Mouse (Mus musculus): ENCODE results near the gene Pja2. TPM values are rescaled to one million over a fixed set of nuclear protein-coding genes. Genes with fewer than 3 reads are reported as not detected.

The Pja2 gene
- polyA plus RNA-seq, 1 experiment = 15.5 TPM

DNA sequence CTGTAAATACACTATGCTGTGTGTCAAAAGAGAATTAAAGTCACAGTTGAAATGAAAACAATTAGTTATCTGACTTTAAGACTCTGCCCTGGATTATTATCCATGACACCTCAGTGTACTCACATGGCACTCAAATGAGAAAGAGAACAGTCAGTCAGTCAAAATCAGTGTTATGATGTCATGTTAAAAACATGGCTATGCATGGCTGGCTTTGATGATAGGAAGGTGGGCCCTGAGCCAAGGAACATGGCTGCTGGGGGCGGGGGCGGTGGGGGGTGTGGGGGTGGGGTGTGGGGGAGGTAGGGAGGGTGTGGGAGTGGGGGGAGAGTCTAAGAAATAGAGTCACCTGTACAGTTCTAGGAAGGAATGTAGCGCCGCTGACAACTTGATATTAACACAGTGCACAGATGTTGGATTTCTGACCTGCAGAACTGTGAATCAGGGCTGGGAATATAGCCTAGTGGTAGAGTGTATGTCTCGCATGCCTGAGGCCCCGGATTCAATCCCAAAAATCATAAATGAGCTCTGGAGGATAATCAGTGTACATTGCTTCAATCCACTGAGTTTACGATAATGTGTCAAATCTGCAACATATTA is 13.0 kb upstream of the Pja2 start:
- Histone ChIP-seq H3K4me1 (ENCODE audit: control insufficient read depth, insufficient read depth, low read length) (no peaks in the 10 kb centered on the region), H3K27me3 (replicated peaks; ENCODE audit: control insufficient read depth, insufficient read depth, low read length) (no peaks in the 10 kb centered on the region), H3K27ac (ENCODE audit: insufficient read depth, low read depth, low read length) (no peak overlapping the region), H3K4me3 (ENCODE audit: insufficient read depth, low read depth, low read length) (no peak overlapping the region), H3K36me3 (ENCODE audit: control insufficient read depth, insufficient read depth, low read length) (no peaks in the 10 kb centered on the region)
- TF ChIP-seq POLR2A (IDR thresholded peaks at IDR 0.05; ENCODE audit: low read depth, low read length) (no peak), CTCF (conservative IDR thresholded peaks at IDR 0.05; ENCODE audit: insufficient read depth, insufficient read length, low read depth, low read length) (no peak)
- DNase-seq = no peak
- WGBS = 68% methylated on average over 7 of the region's 7 CpGs

DNA sequence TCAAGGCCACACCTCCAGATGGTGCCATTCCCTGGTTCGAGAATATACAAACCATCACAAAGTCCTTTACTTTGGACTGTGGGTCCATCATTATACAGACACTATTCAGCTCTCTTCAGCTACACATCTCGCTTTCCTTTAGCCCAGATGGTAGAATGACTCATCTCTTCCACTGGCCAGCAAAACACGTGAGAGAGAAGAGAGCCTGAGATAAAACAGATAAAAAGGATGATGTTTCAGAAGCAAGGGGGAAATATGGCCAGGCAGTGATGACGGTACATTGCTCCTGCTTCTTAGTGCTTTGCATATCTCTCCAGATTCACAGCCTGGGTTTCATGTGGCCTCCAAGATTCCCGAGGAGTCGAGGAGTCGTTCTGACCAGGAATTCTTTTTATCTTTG is 10.0 kb upstream of the Pja2 start:
- H3K36me3 ChIP-seq (ENCODE audit: control insufficient read depth, insufficient read depth, low read length) = no peaks in the 10 kb centered on the region
- TF ChIP-seq CTCF (conservative IDR thresholded peaks at IDR 0.05; ENCODE audit: insufficient read depth, insufficient read length, low read depth, low read length) (no peak), POLR2A (IDR thresholded peaks at IDR 0.05; ENCODE audit: low read depth, low read length) (no peak)
- WGBS = 75% methylated on average over 7 of the region's 7 CpGs
- H3K27ac ChIP-seq (ENCODE audit: insufficient read depth, low read depth, low read length) = no peak overlapping the region
- H3K27me3 ChIP-seq (replicated peaks; ENCODE audit: control insufficient read depth, insufficient read depth, low read length) = no peaks in the 10 kb centered on the region
- H3K4me1 ChIP-seq (ENCODE audit: control insufficient read depth, insufficient read depth, low read length) = no peaks in the 10 kb centered on the region
- DNase-seq = no peak
- no peak overlapping the region for H3K4me3 ChIP-seq (ENCODE audit: insufficient read depth, low read depth, low read length)

DNA sequence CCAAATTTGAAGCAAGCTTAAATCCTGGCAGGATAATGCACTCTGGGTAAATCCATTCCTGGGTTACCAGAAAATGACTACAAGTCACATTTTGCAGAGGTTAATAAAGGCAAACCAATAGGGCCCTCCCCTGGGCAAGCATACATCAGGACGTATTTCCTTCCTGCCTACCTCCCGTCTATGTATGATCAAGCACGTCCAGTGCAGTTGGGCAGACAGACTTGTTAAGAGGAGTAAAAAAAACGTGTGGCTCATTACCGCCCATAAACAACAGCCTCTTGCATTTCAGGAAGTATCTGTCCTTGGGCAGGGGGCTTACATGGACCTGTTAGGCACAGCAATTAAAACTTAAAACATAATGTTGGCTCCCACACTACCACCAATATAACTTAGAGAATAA is 8.0 kb upstream of the Pja2 start:
- Histone ChIP-seq H3K27ac (ENCODE audit: insufficient read depth, low read depth, low read length) (no peak overlapping the region), H3K27me3 (replicated peaks; ENCODE audit: control insufficient read depth, insufficient read depth, low read length) (no peaks in the 10 kb centered on the region), H3K36me3 (ENCODE audit: control insufficient read depth, insufficient read depth, low read length) (no peaks in the 10 kb centered on the region), H3K4me3 (ENCODE audit: insufficient read depth, low read depth, low read length) (no peak overlapping the region), H3K4me1 (ENCODE audit: control insufficient read depth, insufficient read depth, low read length) (no peaks in the 10 kb centered on the region)
- 50% methylated on average over 5 of the region's 5 CpGs for WGBS
- TF ChIP-seq CTCF (conservative IDR thresholded peaks at IDR 0.05; ENCODE audit: insufficient read depth, insufficient read length, low read depth, low read length) (no peak), POLR2A (IDR thresholded peaks at IDR 0.05; ENCODE audit: low read depth, low read length) (no peak)
- DNase-seq = no peak

DNA sequence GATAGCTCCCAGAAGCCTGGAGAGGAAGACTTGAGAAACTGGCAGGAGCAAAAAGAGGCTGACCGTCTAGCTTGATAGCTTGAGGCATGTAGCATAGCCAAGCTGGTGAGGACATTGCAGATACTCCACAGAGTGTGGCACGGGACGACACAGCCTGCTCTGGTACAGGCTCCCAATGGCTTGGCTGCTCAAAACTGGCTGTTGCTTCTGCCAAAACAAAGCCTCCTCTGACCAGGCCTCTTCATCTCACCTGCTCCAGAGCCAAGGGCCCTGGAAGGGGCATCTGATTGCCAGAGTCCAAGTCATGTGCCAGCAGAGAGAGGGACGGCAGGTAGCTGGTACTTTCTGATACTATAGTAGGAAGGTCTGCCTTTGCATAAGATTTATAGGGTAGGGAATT is 5.5 kb upstream of the Pja2 start:
- WGBS = 79% methylated on average over 4 of the region's 4 CpGs
- no peak for TF ChIP-seq CTCF (conservative IDR thresholded peaks at IDR 0.05; ENCODE audit: insufficient read depth, insufficient read length, low read depth, low read length)
- no peak for TF ChIP-seq POLR2A (IDR thresholded peaks at IDR 0.05; ENCODE audit: low read depth, low read length)
- Histone ChIP-seq H3K27ac (ENCODE audit: insufficient read depth, low read depth, low read length) (no peak overlapping the region), H3K36me3 (ENCODE audit: control insufficient read depth, insufficient read depth, low read length) (no peaks in the 10 kb centered on the region), H3K27me3 (replicated peaks; ENCODE audit: control insufficient read depth, insufficient read depth, low read length) (no peaks in the 10 kb centered on the region), H3K4me3 (ENCODE audit: insufficient read depth, low read depth, low read length) (no peak overlapping the region), H3K4me1 (ENCODE audit: control insufficient read depth, insufficient read depth, low read length) (no peaks in the 10 kb centered on the region)
- DNase-seq = no peak

DNA sequence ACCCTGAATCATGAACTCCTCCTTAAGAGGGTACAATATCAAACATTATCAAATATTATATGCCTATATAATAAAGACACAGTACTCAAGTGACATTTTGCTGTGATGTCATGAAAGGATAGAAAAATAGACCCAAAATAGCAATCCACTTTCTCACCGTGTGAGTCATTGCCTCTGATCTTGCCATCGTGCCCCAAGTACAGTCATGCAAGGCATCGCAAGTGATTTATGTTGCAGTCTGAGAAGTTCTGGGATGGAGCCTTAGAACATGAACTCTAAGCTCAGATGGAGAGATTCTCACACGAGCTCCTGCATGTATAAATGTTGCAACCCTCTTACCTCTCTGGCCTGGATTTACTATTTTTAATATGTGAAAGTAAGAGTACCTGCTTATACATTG is 2.2 kb upstream of the Pja2 start:
- Histone ChIP-seq H3K4me3 (ENCODE audit: insufficient read depth, low read depth, low read length) (no peak overlapping the region), H3K27ac (ENCODE audit: insufficient read depth, low read depth, low read length) (no peak overlapping the region), H3K4me1 (ENCODE audit: control insufficient read depth, insufficient read depth, low read length) (peaks cover 7% of the 10 kb centered on the region; the same call in 1 of the 2 replicates), H3K36me3 (ENCODE audit: control insufficient read depth, insufficient read depth, low read length) (no peaks in the 10 kb centered on the region), H3K27me3 (replicated peaks; ENCODE audit: control insufficient read depth, insufficient read depth, low read length) (no peaks in the 10 kb centered on the region)
- TF ChIP-seq POLR2A (IDR thresholded peaks at IDR 0.05; ENCODE audit: low read depth, low read length) (no peak), CTCF (conservative IDR thresholded peaks at IDR 0.05; ENCODE audit: insufficient read depth, insufficient read length, low read depth, low read length) (no peak)
- no peak for DNase-seq
- 65% methylated on average over 4 of the region's 4 CpGs for WGBS

DNA sequence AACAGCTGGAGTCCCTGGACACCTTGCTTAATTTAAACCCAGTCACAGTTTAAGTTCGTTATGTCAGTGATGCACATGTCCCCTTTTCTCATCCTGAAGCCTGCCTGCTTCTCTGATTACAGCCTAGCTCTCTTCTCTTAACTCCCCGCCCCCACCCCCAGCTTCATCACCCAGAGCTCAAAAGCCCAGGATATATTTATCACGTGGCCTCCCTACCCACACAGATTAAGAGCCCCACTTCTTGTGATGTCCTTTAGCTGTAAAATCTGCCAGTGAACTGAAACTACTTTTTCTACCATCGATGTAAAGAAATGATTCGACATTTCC is 1.0 kb upstream of the Pja2 start:
- H3K4me3 ChIP-seq (ENCODE audit: insufficient read depth, low read depth, low read length) = peak overlapping the region; percentile 68
- DNase-seq = no peak
- H3K27ac ChIP-seq (ENCODE audit: insufficient read depth, low read depth, low read length) = no peak overlapping the region; the same call in 1 of the 2 replicates
- 24% methylated on average over 5 of the region's 5 CpGs for WGBS
- TF ChIP-seq CTCF (conservative IDR thresholded peaks at IDR 0.05; ENCODE audit: insufficient read depth, insufficient read length, low read depth, low read length) (no peak), POLR2A (IDR thresholded peaks at IDR 0.05; ENCODE audit: low read depth, low read length) (no peak)
- peaks cover 7% of the 10 kb centered on the region; the same call in 1 of the 2 replicates for H3K4me1 ChIP-seq (ENCODE audit: control insufficient read depth, insufficient read depth, low read length)
- H3K36me3 ChIP-seq (ENCODE audit: control insufficient read depth, insufficient read depth, low read length) = no peaks in the 10 kb centered on the region
- H3K27me3 ChIP-seq (replicated peaks; ENCODE audit: control insufficient read depth, insufficient read depth, low read length) = no peaks in the 10 kb centered on the region

DNA sequence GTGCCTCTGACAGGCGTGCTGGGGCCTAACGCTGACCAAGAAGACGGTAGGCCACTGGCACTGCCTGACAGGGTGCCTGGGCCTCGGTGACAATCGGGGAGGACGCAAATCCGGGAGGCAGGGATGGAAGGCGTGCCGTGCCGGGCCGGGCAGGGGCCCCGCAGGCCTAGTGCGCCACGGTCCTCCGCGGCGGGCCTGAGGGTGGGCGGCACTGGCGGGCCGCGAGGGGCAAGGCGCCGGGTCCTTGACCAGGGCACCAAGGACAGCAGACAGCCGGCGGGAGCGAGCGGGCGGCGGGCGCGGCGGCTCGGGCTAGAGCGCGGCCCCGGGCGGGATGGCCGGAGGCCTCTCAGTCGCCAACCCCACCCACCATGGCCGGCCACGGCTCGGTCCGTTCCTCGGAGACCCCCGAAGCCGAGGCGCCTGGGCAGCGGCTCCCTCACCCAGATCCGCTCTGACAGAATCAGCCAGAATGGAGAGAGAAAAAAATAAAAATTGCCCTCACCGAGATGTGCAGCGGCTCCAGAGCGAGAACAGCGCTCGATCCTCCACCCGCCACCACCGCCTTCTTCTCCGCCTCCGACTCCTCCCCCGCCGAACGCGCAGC is 322 bp downstream of the Pja2 start:
- no peaks in the 10 kb centered on the region for H3K27me3 ChIP-seq (replicated peaks; ENCODE audit: control insufficient read depth, insufficient read depth, low read length)
- H3K4me3 ChIP-seq (ENCODE audit: insufficient read depth, low read depth, low read length) = peak overlapping the region; percentile 100
- no peaks in the 10 kb centered on the region for H3K36me3 ChIP-seq (ENCODE audit: control insufficient read depth, insufficient read depth, low read length)
- WGBS = under 1% methylated on average over 62 of the region's 62 CpGs
- no peak for DNase-seq
- peak; percentile 69 for TF ChIP-seq POLR2A (IDR thresholded peaks at IDR 0.05; ENCODE audit: low read depth, low read length)
- TF ChIP-seq CTCF (conservative IDR thresholded peaks at IDR 0.05; ENCODE audit: insufficient read depth, insufficient read length, low read depth, low read length) = no peak
- peaks cover 7% of the 10 kb centered on the region; the same call in 1 of the 2 replicates for H3K4me1 ChIP-seq (ENCODE audit: control insufficient read depth, insufficient read depth, low read length)
- H3K27ac ChIP-seq (ENCODE audit: insufficient read depth, low read depth, low read length) = peak overlapping the region; percentile 97
